Mouse (Mus musculus) gastrocnemius, postnatal 14 days (tissue): ENCODE data around the gene Mllt1. TPM values are rescaled to one million over a fixed set of nuclear protein-coding genes. Genes with fewer than 3 reads are reported as not detected.

ENCODE experiments used
- DNase-seq: peaks from one replicate; pipeline ENCODE4 v3.0.0; 2021; ENCODE audit warnings: mixed read lengths
- intact Hi-C: fragments of 180-260 bp; cut with DNase I; formaldehyde crosslinking; loops from one replicate; pipeline ENCODE4 v1.15.1; 2025; ENCODE audit warnings: low total_unique reads
- total RNA-seq, 2 experiments: library from RNA; stranded (reverse); gene quantifications; 2 replicates each; pipeline ENCODE4 v1.2.3; 2021

Gene Mllt1
- total RNA-seq, 2 experiments from 2014 or later: 13.9 to 17.1 TPM

- intact Hi-C loops: loop anchor here (5.0 kb wide), 2 partner anchors 42 to 57 kb away; partner anchors contain the start of gene Mllt1
Observed at GRCm38 (mm10) chr17:56895368-56895918, 39.8 kb downstream of the Mllt1 start.

GRCm38 (mm10) chr17:56890018-56890417 lies 45.2 kb downstream of the Mllt1 start:
- no peak for DNase-seq
- intact Hi-C loops: no loop called here

More at GRCm38 (mm10) chr17:56895368-56895918, 39.8 kb downstream of the Mllt1 start:
- DNase-seq: no peak

GRCm38 (mm10) chr17:56888050-56888449 lies 47.2 kb downstream of the Mllt1 start:
- no peak for DNase-seq
- intact Hi-C loops: no loop called here

- intact Hi-C loops: no loop called here
- no peak for DNase-seq
Observed at GRCm38 (mm10) chr17:56884809-56885208, 50.4 kb downstream of the Mllt1 start.

GRCm38 (mm10) chr17:56884331-56884730 lies 50.9 kb downstream of the Mllt1 start:
- DNase-seq: no peak
- intact Hi-C loops: no loop called here

- DNase-seq: no peak
Observed at GRCm38 (mm10) chr17:56883612-56884011, 51.6 kb downstream of the Mllt1 start.

GRCm38 (mm10) chr17:56877426-56877825 lies 57.8 kb downstream of the Mllt1 start:
- intact Hi-C loops: no loop called here
- no peak for DNase-seq

More at GRCm38 (mm10) chr17:56883612-56884011, 51.6 kb downstream of the Mllt1 start:
- intact Hi-C loops: no loop called here

GRCm38 (mm10) chr17:56876981-56877380 lies 58.2 kb downstream of the Mllt1 start:
- DNase-seq: no peak
- intact Hi-C loops: no loop called here

GRCm38 (mm10) chr17:56876465-56876864 lies 58.8 kb downstream of the Mllt1 start:
- no peak for DNase-seq
- intact Hi-C loops: no loop called here

GRCm38 (mm10) chr17:56874936-56875651 lies 60.1 kb downstream of the Mllt1 start, which contains the start of gene 1700061G19Rik:
1700061G19Rik (plus strand) TSS chr17:56875477.
- no peak for DNase-seq
- intact Hi-C loops: no loop called here

- intact Hi-C loops: no loop called here
- DNase-seq: no peak
Observed at GRCm38 (mm10) chr17:56874237-56874636, 61.0 kb downstream of the Mllt1 start, which contains the start of gene Acsbg2. Acsbg2 (minus strand) TSS chr17:56874447.

- intact Hi-C loops: no loop called here
- no peak for DNase-seq
Observed at GRCm38 (mm10) chr17:56872512-56872911, 62.7 kb downstream of the Mllt1 start.

- intact Hi-C loops: no loop called here
- DNase-seq: no peak
Observed at GRCm38 (mm10) chr17:56871767-56872166, 63.4 kb downstream of the Mllt1 start.

GRCm38 (mm10) chr17:56870287-56870953 lies 64.8 kb downstream of the Mllt1 start:
- DNase-seq: no peak
- intact Hi-C loops: no loop called here

- intact Hi-C loops: no loop called here
Observed at GRCm38 (mm10) chr17:56869481-56869977, 65.7 kb downstream of the Mllt1 start.

GRCm38 (mm10) chr17:56866071-56866470 lies 69.1 kb downstream of the Mllt1 start:
- intact Hi-C loops: no loop called here
- DNase-seq: no peak

More at GRCm38 (mm10) chr17:56869481-56869977, 65.7 kb downstream of the Mllt1 start:
- DNase-seq: no peak

GRCm38 (mm10) chr17:56861197-56861596 lies 74.0 kb downstream of the Mllt1 start:
- intact Hi-C loops: no loop called here
- DNase-seq: no peak

- peak; percentile 25 for DNase-seq
- intact Hi-C loops: loop anchor here (5.0 kb wide), 1 partner anchor 52 kb away; no protein-coding TSS in a partner anchor
Observed at GRCm38 (mm10) chr17:56858922-56859321, 76.3 kb downstream of the Mllt1 start.

- intact Hi-C loops: loop anchor here (5.0 kb wide), 1 partner anchor 51 kb away; no protein-coding TSS in a partner anchor
Observed at GRCm38 (mm10) chr17:56858216-56858615, 77.0 kb downstream of the Mllt1 start.

GRCm38 (mm10) chr17:56855421-56855820 lies 79.8 kb downstream of the Mllt1 start:
- intact Hi-C loops: loop anchor here (5.0 kb wide), 1 partner anchor 48 kb away; no protein-coding TSS in a partner anchor
- no peak for DNase-seq

More at GRCm38 (mm10) chr17:56858216-56858615, 77.0 kb downstream of the Mllt1 start:
- peak; percentile 67 for DNase-seq
